Mouse (Mus musculus): ENCODE measurements around the gene Bnc2. TPM values are rescaled to one million over a fixed set of nuclear protein-coding genes. Genes with fewer than 3 reads are reported as not detected.

Gene Bnc2
- polyA plus RNA-seq, 1 experiment from 2014 or later, result 16.2 TPM

- Histone ChIP-seq H3K4me3 (ENCODE audit: low read depth, low read length) (no peak overlapping the region), H3K27ac (ENCODE audit: low read depth, low read length) (no peak overlapping the region), H3K9ac (replicated peaks; ENCODE audit: low read depth, low read length) (no peak overlapping the region), H3K4me2 (ENCODE audit: low read depth, low read length) (no peak overlapping the region), H3K27me3 (ENCODE audit: control insufficient read depth, insufficient read depth, low read length) (no peaks in the 10 kb centered on the region), H3K9me3 (ENCODE audit: control insufficient read depth, low read length) (no peaks in the 10 kb centered on the region), H3K4me1 (ENCODE audit: control insufficient read depth, insufficient read depth, low read length) (no peaks in the 10 kb centered on the region), H3K36me3 (ENCODE audit: control insufficient read depth, insufficient read depth, low read length) (no peaks in the 10 kb centered on the region)
- ATAC-seq (ENCODE audit: low read depth), result no peak
- WGBS, result 72% methylated on average over 6 of the region's 6 CpGs
Measured at GRCm38 (mm10) chr4:84269845-84270244, 405.2 kb downstream of the Bnc2 start.

- Histone ChIP-seq H3K36me3 (ENCODE audit: control insufficient read depth, insufficient read depth, low read length) (no peaks in the 10 kb centered on the region), H3K9me3 (ENCODE audit: control insufficient read depth, low read length) (no peaks in the 10 kb centered on the region), H3K4me1 (ENCODE audit: control insufficient read depth, insufficient read depth, low read length) (no peaks in the 10 kb centered on the region), H3K9ac (replicated peaks; ENCODE audit: low read depth, low read length) (no peak overlapping the region), H3K4me3 (ENCODE audit: low read depth, low read length) (no peak overlapping the region), H3K27ac (ENCODE audit: low read depth, low read length) (no peak overlapping the region), H3K4me2 (ENCODE audit: low read depth, low read length) (no peak overlapping the region), H3K27me3 (ENCODE audit: control insufficient read depth, insufficient read depth, low read length) (no peaks in the 10 kb centered on the region)
- ATAC-seq (ENCODE audit: low read depth), result no peak
- WGBS, result 91% methylated on average over 2 of the region's 2 CpGs
Measured at GRCm38 (mm10) chr4:84247356-84247755, 427.7 kb downstream of the Bnc2 start.

- no peaks in the 10 kb centered on the region for H3K4me1 ChIP-seq (ENCODE audit: control insufficient read depth, insufficient read depth, low read length)
- H3K9ac ChIP-seq (replicated peaks; ENCODE audit: low read depth, low read length), result no peak overlapping the region
- no peak overlapping the region for H3K4me2 ChIP-seq (ENCODE audit: low read depth, low read length)
- no peak overlapping the region for H3K27ac ChIP-seq (ENCODE audit: low read depth, low read length)
- H3K9me3 ChIP-seq (ENCODE audit: control insufficient read depth, low read length), result no peaks in the 10 kb centered on the region
- H3K36me3 ChIP-seq (ENCODE audit: control insufficient read depth, insufficient read depth, low read length), result no peaks in the 10 kb centered on the region
- 77% methylated on average over 7 of the region's 7 CpGs for WGBS
- no peaks in the 10 kb centered on the region for H3K27me3 ChIP-seq (ENCODE audit: control insufficient read depth, insufficient read depth, low read length)
- H3K4me3 ChIP-seq (ENCODE audit: low read depth, low read length), result no peak overlapping the region
- no peak for ATAC-seq (ENCODE audit: low read depth)
Measured at GRCm38 (mm10) chr4:84232346-84232745, 442.7 kb downstream of the Bnc2 start.

- no peak for ATAC-seq (ENCODE audit: low read depth)
- Histone ChIP-seq H3K9ac (replicated peaks; ENCODE audit: low read depth, low read length) (no peak overlapping the region), H3K36me3 (ENCODE audit: control insufficient read depth, insufficient read depth, low read length) (no peaks in the 10 kb centered on the region), H3K4me3 (ENCODE audit: low read depth, low read length) (no peak overlapping the region), H3K27ac (ENCODE audit: low read depth, low read length) (no peak overlapping the region), H3K9me3 (ENCODE audit: control insufficient read depth, low read length) (no peaks in the 10 kb centered on the region), H3K4me1 (ENCODE audit: control insufficient read depth, insufficient read depth, low read length) (no peaks in the 10 kb centered on the region), H3K27me3 (ENCODE audit: control insufficient read depth, insufficient read depth, low read length) (no peaks in the 10 kb centered on the region), H3K4me2 (ENCODE audit: low read depth, low read length) (no peak overlapping the region)
- WGBS, result 94% methylated on average over 2 of the region's 2 CpGs
Measured at GRCm38 (mm10) chr4:84231251-84231650, 443.8 kb downstream of the Bnc2 start.

GRCm38 (mm10) chr4:84229189-84229960 lies 445.7 kb downstream of the Bnc2 start:
- no peak for ATAC-seq (ENCODE audit: low read depth)
- Histone ChIP-seq H3K4me2 (ENCODE audit: low read depth, low read length) (no peak overlapping the region), H3K4me1 (ENCODE audit: control insufficient read depth, insufficient read depth, low read length) (no peaks in the 10 kb centered on the region), H3K4me3 (ENCODE audit: low read depth, low read length) (no peak overlapping the region), H3K9me3 (ENCODE audit: control insufficient read depth, low read length) (no peaks in the 10 kb centered on the region), H3K27me3 (ENCODE audit: control insufficient read depth, insufficient read depth, low read length) (no peaks in the 10 kb centered on the region), H3K9ac (replicated peaks; ENCODE audit: low read depth, low read length) (no peak overlapping the region), H3K36me3 (ENCODE audit: control insufficient read depth, insufficient read depth, low read length) (no peaks in the 10 kb centered on the region), H3K27ac (ENCODE audit: low read depth, low read length) (no peak overlapping the region)
- 82% methylated on average over 10 of the region's 10 CpGs for WGBS

GRCm38 (mm10) chr4:84228551-84228950 lies 446.5 kb downstream of the Bnc2 start:
- Histone ChIP-seq H3K27ac (ENCODE audit: low read depth, low read length) (no peak overlapping the region), H3K9me3 (ENCODE audit: control insufficient read depth, low read length) (no peaks in the 10 kb centered on the region), H3K27me3 (ENCODE audit: control insufficient read depth, insufficient read depth, low read length) (no peaks in the 10 kb centered on the region), H3K4me3 (ENCODE audit: low read depth, low read length) (no peak overlapping the region), H3K36me3 (ENCODE audit: control insufficient read depth, insufficient read depth, low read length) (no peaks in the 10 kb centered on the region), H3K9ac (replicated peaks; ENCODE audit: low read depth, low read length) (no peak overlapping the region), H3K4me1 (ENCODE audit: control insufficient read depth, insufficient read depth, low read length) (no peaks in the 10 kb centered on the region), H3K4me2 (ENCODE audit: low read depth, low read length) (no peak overlapping the region)
- WGBS, result 95% methylated on average over 5 of the region's 5 CpGs
- ATAC-seq (ENCODE audit: low read depth), result no peak

Other genes with a start within 250 kb of the Bnc2 start
- gene Cntln, start 209.0 kb upstream of the Bnc2 start, polyA plus RNA-seq (2014; fragmentation: Nextera tagmentation; extraction: Ambion mirVana), result 6.5 and 7.9 TPM in 2 replicates

Data from neural tube, embryonic 14.5 days (tissue).